Mouse (Mus musculus) midbrain, embryonic 15.5 days (tissue): Measurements from ENCODE around the gene Ern1. TPM values are rescaled to one million over a fixed set of nuclear protein-coding genes. Genes with fewer than 3 reads are reported as not detected.
A peak's percentile ranks its signal among the peaks of the same experiment; 100 is the strongest.

ENCODE experiments used
- ATAC-seq: fragments of 200-750 bp; cut with Nextera tagmentation; replicated peaks from 2 replicates; pipeline ENCODE4 v1.8.0; 2017; ENCODE audit warnings: moderate TSS enrichment
- H3K27ac ChIP-seq: fragments of 300-500 bp; sonication (generic); 2 replicates; pipeline ENCODE4 v1.5.1; 2015; ENCODE audit warnings: mild to moderate bottlenecking, inconsistent platforms
- H3K27me3 ChIP-seq: fragments of 300-500 bp; sonication (generic); replicated peaks from 2 replicates; pipeline ENCODE4 v1.6.1; 2015; ENCODE audit warnings: inconsistent platforms
- H3K36me3 ChIP-seq: fragments of 300-500 bp; sonication (generic); replicated peaks from 2 replicates; pipeline ENCODE4 v1.6.1; 2015; ENCODE audit warnings: inconsistent platforms
- H3K4me1 ChIP-seq: fragments of 300-500 bp; sonication (generic); 2 replicates; pipeline ENCODE4 v1.6.1; 2015; ENCODE audit warnings: inconsistent platforms
- H3K4me2 ChIP-seq: fragments of 300-500 bp; sonication (generic); 2 replicates; pipeline ENCODE4 v1.6.1; 2015; ENCODE audit warnings: inconsistent platforms, mild to moderate bottlenecking, moderate library complexity
- H3K4me3 ChIP-seq: fragments of 300-500 bp; sonication (generic); 2 replicates; pipeline ENCODE4 v1.5.1; 2015; ENCODE audit warnings: mild to moderate bottlenecking, inconsistent platforms
- H3K9ac ChIP-seq: fragments of 300-500 bp; sonication (generic); 2 replicates; pipeline ENCODE4 v1.6.1; 2015; ENCODE audit warnings: mild to moderate bottlenecking, inconsistent platforms
- H3K9me3 ChIP-seq: fragments of 300-500 bp; sonication (generic); 2 replicates; pipeline ENCODE4 v1.6.1; 2016; ENCODE audit warnings: inconsistent platforms
- WGBS: fragments of 180-500 bp; shearing (Covaris S2); methylation state at CpG from one replicate; pipeline ENCODE4 v1.1.7; 2015; ENCODE audit warnings: mixed read lengths; 5-methylcytosine and 5-hydroxymethylcytosine counted together
- polyA plus RNA-seq: library from polyadenylated mRNA; unstranded; fragments of >200 nt; fragmentation: Nextera tagmentation; extraction: Ambion mirVana; gene quantifications from 2 replicates; pipeline ENCODE4 v1.2.1, GENCODE M21; 2015

Ern1 gene
- polyA plus RNA-seq, 1 experiment from 2014 or later, result 7.6 TPM

GRCm38 (mm10) chr11:106440318-106440717, 47.3 kb downstream of the Ern1 start:
- no peaks in the 10 kb centered on the region for H3K36me3 ChIP-seq
- no peak overlapping the region for H3K9ac ChIP-seq
- no peaks in the 10 kb centered on the region for H3K9me3 ChIP-seq
- WGBS, result 93% methylated on average over 2 of the region's 2 CpGs
- H3K4me3 ChIP-seq, result no peak overlapping the region
- H3K4me1 ChIP-seq, result no peaks in the 10 kb centered on the region
- no peak overlapping the region for H3K4me2 ChIP-seq
- no peaks in the 10 kb centered on the region for H3K27me3 ChIP-seq
- ATAC-seq, result no peak
- no peak overlapping the region for H3K27ac ChIP-seq

- Histone ChIP-seq H3K9ac (no peak overlapping the region), H3K36me3 (no peaks in the 10 kb centered on the region; the same call in 1 of the 2 replicates), H3K27ac (no peak overlapping the region), H3K27me3 (no peaks in the 10 kb centered on the region), H3K4me1 (no peaks in the 10 kb centered on the region), H3K9me3 (no peaks in the 10 kb centered on the region), H3K4me3 (no peak overlapping the region), H3K4me2 (no peak overlapping the region)
- ATAC-seq, result no peak
- 82% methylated on average over 3 of the region's 3 CpGs for WGBS
These were observed 48.3 kb downstream of the Ern1 start for GRCm38 (mm10) chr11:106439355-106439754.

- 64% methylated on average over 4 of the region's 4 CpGs for WGBS
- Histone ChIP-seq H3K9ac (no peak overlapping the region), H3K27ac (peak overlapping the region; percentile 50; the same call in 1 of the 2 replicates), H3K27me3 (no peaks in the 10 kb centered on the region), H3K4me3 (no peak overlapping the region), H3K4me1 (no peaks in the 10 kb centered on the region), H3K36me3 (no peaks in the 10 kb centered on the region; the same call in 1 of the 2 replicates), H3K9me3 (no peaks in the 10 kb centered on the region), H3K4me2 (no peak overlapping the region)
- no peak for ATAC-seq
These were observed 49.0 kb downstream of the Ern1 start for GRCm38 (mm10) chr11:106438524-106439177.

- no peak overlapping the region for H3K27ac ChIP-seq
- H3K4me3 ChIP-seq, result no peak overlapping the region
- no peak for ATAC-seq
- H3K9me3 ChIP-seq, result no peaks in the 10 kb centered on the region
- no peaks in the 10 kb centered on the region; the same call in 1 of the 2 replicates for H3K36me3 ChIP-seq
- H3K4me2 ChIP-seq, result no peak overlapping the region
- 91% methylated on average over 2 of the region's 2 CpGs for whole genome bisulfite sequencing
- no peaks in the 10 kb centered on the region for H3K27me3 ChIP-seq
- H3K9ac ChIP-seq, result no peak overlapping the region
- no peaks in the 10 kb centered on the region for H3K4me1 ChIP-seq
These were observed 50.1 kb downstream of the Ern1 start for GRCm38 (mm10) chr11:106437543-106437942.

GRCm38 (mm10) chr11:106437039-106437438, 50.6 kb downstream of the Ern1 start:
- H3K9ac ChIP-seq, result no peak overlapping the region
- H3K27me3 ChIP-seq, result no peaks in the 10 kb centered on the region
- WGBS, result 88% methylated on average over 5 of the region's 5 CpGs
- no peak overlapping the region for H3K27ac ChIP-seq
- no peak for ATAC-seq
- no peaks in the 10 kb centered on the region for H3K4me1 ChIP-seq
- H3K4me2 ChIP-seq, result no peak overlapping the region
- no peak overlapping the region for H3K4me3 ChIP-seq
- H3K36me3 ChIP-seq, result no peaks in the 10 kb centered on the region; the same call in 1 of the 2 replicates
- H3K9me3 ChIP-seq, result no peaks in the 10 kb centered on the region

- ATAC-seq, result no peak
These were observed 57.3 kb downstream of the Ern1 start for GRCm38 (mm10) chr11:106430392-106430791.

GRCm38 (mm10) chr11:106429689-106430088, 58.0 kb downstream of the Ern1 start:
- ATAC-seq, result no peak
- Histone ChIP-seq H3K36me3 (no peaks in the 10 kb centered on the region; the same call in 1 of the 2 replicates), H3K4me3 (no peak overlapping the region), H3K4me1 (no peaks in the 10 kb centered on the region), H3K9me3 (no peaks in the 10 kb centered on the region), H3K27ac (no peak overlapping the region), H3K9ac (no peak overlapping the region), H3K27me3 (no peaks in the 10 kb centered on the region), H3K4me2 (no peak overlapping the region)
- 79% methylated on average over 4 of the region's 4 CpGs for WGBS

More at GRCm38 (mm10) chr11:106430392-106430791, 57.3 kb downstream of the Ern1 start:
- Histone ChIP-seq H3K4me2 (no peak overlapping the region), H3K9ac (no peak overlapping the region), H3K4me3 (no peak overlapping the region), H3K4me1 (no peaks in the 10 kb centered on the region), H3K36me3 (no peaks in the 10 kb centered on the region; the same call in 1 of the 2 replicates), H3K27ac (no peak overlapping the region), H3K9me3 (no peaks in the 10 kb centered on the region), H3K27me3 (no peaks in the 10 kb centered on the region)
- 92% methylated on average over 5 of the region's 5 CpGs for WGBS

GRCm38 (mm10) chr11:106428556-106428955, 59.1 kb downstream of the Ern1 start:
- 93% methylated on average over 2 of the region's 2 CpGs for WGBS
- no peaks in the 10 kb centered on the region for H3K4me1 ChIP-seq
- H3K9ac ChIP-seq, result no peak overlapping the region
- H3K4me2 ChIP-seq, result no peak overlapping the region
- H3K27ac ChIP-seq, result no peak overlapping the region
- H3K9me3 ChIP-seq, result no peaks in the 10 kb centered on the region
- no peaks in the 10 kb centered on the region for H3K36me3 ChIP-seq
- no peaks in the 10 kb centered on the region for H3K27me3 ChIP-seq
- ATAC-seq, result no peak
- H3K4me3 ChIP-seq, result no peak overlapping the region

GRCm38 (mm10) chr11:106428106-106428505, 59.5 kb downstream of the Ern1 start:
- Histone ChIP-seq H3K4me3 (no peak overlapping the region), H3K27me3 (no peaks in the 10 kb centered on the region), H3K4me1 (no peaks in the 10 kb centered on the region), H3K4me2 (no peak overlapping the region), H3K27ac (no peak overlapping the region), H3K36me3 (no peaks in the 10 kb centered on the region), H3K9me3 (no peaks in the 10 kb centered on the region), H3K9ac (no peak overlapping the region)
- no peak for ATAC-seq
- WGBS, result 90% methylated on average over 4 of the region's 4 CpGs

- ATAC-seq, result no peak
- Histone ChIP-seq H3K27ac (no peak overlapping the region), H3K4me1 (no peaks in the 10 kb centered on the region), H3K4me2 (no peak overlapping the region), H3K27me3 (no peaks in the 10 kb centered on the region), H3K9me3 (no peaks in the 10 kb centered on the region), H3K4me3 (no peak overlapping the region), H3K36me3 (no peaks in the 10 kb centered on the region), H3K9ac (no peak overlapping the region)
- 93% methylated on average over 4 of the region's 4 CpGs for WGBS
These were observed 61.2 kb downstream of the Ern1 start for GRCm38 (mm10) chr11:106426447-106426846.

GRCm38 (mm10) chr11:106425201-106425600, 62.5 kb downstream of the Ern1 start:
- Histone ChIP-seq H3K9ac (no peak overlapping the region), H3K4me1 (no peaks in the 10 kb centered on the region), H3K4me3 (no peak overlapping the region), H3K9me3 (no peaks in the 10 kb centered on the region), H3K4me2 (no peak overlapping the region), H3K27me3 (no peaks in the 10 kb centered on the region), H3K27ac (no peak overlapping the region), H3K36me3 (no peaks in the 10 kb centered on the region)
- ATAC-seq, result no peak
- WGBS, result 89% methylated on average over 5 of the region's 5 CpGs

- Histone ChIP-seq H3K27ac (no peak overlapping the region), H3K9me3 (no peaks in the 10 kb centered on the region), H3K4me1 (no peaks in the 10 kb centered on the region), H3K4me2 (no peak overlapping the region), H3K27me3 (no peaks in the 10 kb centered on the region), H3K9ac (no peak overlapping the region), H3K4me3 (no peak overlapping the region), H3K36me3 (0 out of 2 replicates have a peak, but pooled peaks cover under 1% of the 10 kb centered on the region)
- WGBS, result 80% methylated on average over 9 of the region's 9 CpGs
- no peak for ATAC-seq
These were observed 68.2 kb downstream of the Ern1 start for GRCm38 (mm10) chr11:106419262-106420102.
